Comparison of ENCODE assay signal across 35 mouse cellular contexts in the genomic region with DNA sequence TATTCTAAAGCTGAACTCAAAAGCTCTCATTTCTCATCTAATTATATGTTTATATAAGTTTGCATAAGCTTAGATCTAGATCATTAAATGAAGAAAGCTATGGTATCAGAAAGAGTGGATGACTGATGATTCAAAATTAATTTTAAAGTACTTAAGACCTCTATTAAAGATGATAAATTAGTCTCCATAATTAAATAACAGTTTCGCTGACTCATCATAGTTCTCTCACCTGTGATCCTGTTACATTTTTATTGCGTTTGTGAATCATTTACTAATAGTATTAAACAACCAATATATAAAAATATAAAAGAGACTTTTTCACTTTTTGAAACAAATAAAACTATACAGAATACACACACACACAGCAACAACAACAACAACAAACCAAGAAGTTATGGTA.
"Had no signal": no experiment of that assay in that cellular context is flagged by ENCODE, and none has a peak within 500 bp of the region (broad histone marks: within the 10 kb centered on the region; RNA-seq: fewer than 3 reads in every experiment).

No protein-coding gene starts in this region.

- H3K36me3 ChIP-seq: heart, embryonic 10.5 days; heart, embryonic 12.5 days; heart, embryonic 13.5 days; heart, embryonic 15.5 days; hindbrain, embryonic 10.5 days; hindbrain, embryonic 12.5 days; hindbrain, embryonic 13.5 days; hindbrain, embryonic 15.5 days; intestine, embryonic 15.5 days; kidney, embryonic 15.5 days had no signal

- H3K27me3 ChIP-seq: heart, embryonic 12.5 days; heart, embryonic 13.5 days; heart, embryonic 15.5 days; hindbrain, embryonic 12.5 days; hindbrain, embryonic 13.5 days; hindbrain, embryonic 15.5 days; intestine, embryonic 15.5 days; kidney, embryonic 15.5 days had no signal

- DNase-seq: heart, postnatal 10 days; heart, postnatal 14 days; heart, postnatal 36 days; heart, postnatal 4 days; kidney, adult 11 months; kidney, adult 18-20 months; kidney, adult 2 months; kidney, adult 8-10 months; kidney, adult 9 months; kidney, postnatal 10 days; kidney, postnatal 14 days; kidney, postnatal 25 days; kidney, postnatal 36 days; kidney, postnatal 4 days; layer of hippocampus, adult 9-11 months; layer of hippocampus, postnatal 36 days had no signal

- H3K27ac ChIP-seq: heart, embryonic 10.5 days; heart, embryonic 13.5 days; heart, embryonic 15.5 days; hindbrain, embryonic 10.5 days; hindbrain, postnatal 0 days; intestine, embryonic 15.5 days; kidney, embryonic 15.5 days; kidney, postnatal 0 days; layer of hippocampus, adult 2 months; left cerebral cortex, adult 2 months had no signal

- H3K4me3 ChIP-seq: heart, embryonic 10.5 days; heart, embryonic 12.5 days; heart, embryonic 13.5 days; heart, embryonic 15.5 days; hindbrain, embryonic 10.5 days; hindbrain, embryonic 12.5 days; hindbrain, embryonic 13.5 days; hindbrain, embryonic 15.5 days; intestine, embryonic 15.5 days; kidney, embryonic 15.5 days; layer of hippocampus, adult 2 months; left cerebral cortex, adult 2 months had no signal

- H3K9me3 ChIP-seq: heart, embryonic 10.5 days; heart, embryonic 12.5 days; heart, embryonic 13.5 days; heart, embryonic 15.5 days; hindbrain, embryonic 10.5 days; hindbrain, embryonic 12.5 days; hindbrain, embryonic 13.5 days; hindbrain, embryonic 15.5 days; intestine, embryonic 15.5 days; kidney, embryonic 15.5 days had no signal

- H3K4me2 ChIP-seq: heart, embryonic 12.5 days; heart, embryonic 13.5 days; heart, embryonic 15.5 days; hindbrain, embryonic 12.5 days; hindbrain, embryonic 13.5 days; hindbrain, embryonic 14.5 days; hindbrain, embryonic 15.5 days; intestine, embryonic 15.5 days; kidney, embryonic 15.5 days had no signal

- H3K9ac ChIP-seq: heart, embryonic 12.5 days; heart, embryonic 13.5 days; heart, embryonic 15.5 days; hindbrain, embryonic 12.5 days; hindbrain, embryonic 13.5 days; hindbrain, embryonic 14.5 days; hindbrain, embryonic 15.5 days; intestine, embryonic 15.5 days; kidney, embryonic 15.5 days had no signal

- H3K4me1 ChIP-seq: heart, embryonic 10.5 days; heart, embryonic 12.5 days; heart, embryonic 13.5 days; heart, embryonic 15.5 days; hindbrain, embryonic 10.5 days; hindbrain, embryonic 15.5 days; intestine, embryonic 15.5 days; kidney, embryonic 15.5 days had no signal

- ATAC-seq: hindbrain, embryonic 16.5 days; hindbrain, postnatal 0 days; inflammation-experienced regulatory T-cells, adult 6 months; intestine, embryonic 15.5 days; intestine, embryonic 16.5 days; intestine, postnatal 0 days had no signal
